Mouse (Mus musculus): ENCODE data around the gene Fhl3. TPM values are rescaled to one million over a fixed set of nuclear protein-coding genes. Genes with fewer than 3 reads are reported as not detected.

The Fhl3 gene
- polyA plus RNA-seq, 1 experiment from 2014 or later = 1.6 TPM

- H3K27ac ChIP-seq (replicated peaks) = no peak overlapping the region
- no peak for ATAC-seq (replicated peaks)
- no peak overlapping the region for H3K4me2 ChIP-seq (replicated peaks)
- 87% methylated on average over 8 of the region's 8 CpGs for WGBS
- H3K36me3 ChIP-seq = peaks cover 48% of the 10 kb centered on the region
- H3K4me3 ChIP-seq = no peak overlapping the region
- H3K9me3 ChIP-seq = no peaks in the 10 kb centered on the region
- no peaks in the 10 kb centered on the region for H3K4me1 ChIP-seq
- no peak overlapping the region for H3K9ac ChIP-seq (replicated peaks)
- H3K27me3 ChIP-seq = no peaks in the 10 kb centered on the region
Measured at GRCm38 (mm10) chr4:124685453-124685852, 15.0 kb upstream of the Fhl3 start.

- WGBS = 93% methylated on average over 8 of the region's 8 CpGs
- Histone ChIP-seq H3K9ac (replicated peaks) (no peak overlapping the region), H3K4me1 (0 out of 2 replicates have a peak, but pooled peaks cover 4% of the 10 kb centered on the region), H3K4me3 (no peak overlapping the region), H3K9me3 (no peaks in the 10 kb centered on the region), H3K27ac (replicated peaks) (no peak overlapping the region), H3K4me2 (replicated peaks) (no peak overlapping the region), H3K27me3 (no peaks in the 10 kb centered on the region), H3K36me3 (peaks cover 43% of the 10 kb centered on the region)
- ATAC-seq (replicated peaks) = no peak
Measured at GRCm38 (mm10) chr4:124685897-124686402, 14.6 kb upstream of the Fhl3 start.

GRCm38 (mm10) chr4:124691455-124691854, 9.0 kb upstream of the Fhl3 start:
- Histone ChIP-seq H3K4me2 (replicated peaks) (no peak overlapping the region), H3K27ac (replicated peaks) (no peak overlapping the region), H3K4me1 (peaks cover 28% of the 10 kb centered on the region), H3K4me3 (no peak overlapping the region), H3K36me3 (peaks cover 3% of the 10 kb centered on the region; the same call in 1 of the 2 replicates), H3K9ac (replicated peaks) (0 out of 2 replicates have a peak overlapping the region, but pooled peaks have one; percentile 10), H3K27me3 (peaks cover 6% of the 10 kb centered on the region), H3K9me3 (no peaks in the 10 kb centered on the region)
- ATAC-seq (replicated peaks) = no peak
- WGBS = 92% methylated on average over 8 of the region's 8 CpGs

DNA sequence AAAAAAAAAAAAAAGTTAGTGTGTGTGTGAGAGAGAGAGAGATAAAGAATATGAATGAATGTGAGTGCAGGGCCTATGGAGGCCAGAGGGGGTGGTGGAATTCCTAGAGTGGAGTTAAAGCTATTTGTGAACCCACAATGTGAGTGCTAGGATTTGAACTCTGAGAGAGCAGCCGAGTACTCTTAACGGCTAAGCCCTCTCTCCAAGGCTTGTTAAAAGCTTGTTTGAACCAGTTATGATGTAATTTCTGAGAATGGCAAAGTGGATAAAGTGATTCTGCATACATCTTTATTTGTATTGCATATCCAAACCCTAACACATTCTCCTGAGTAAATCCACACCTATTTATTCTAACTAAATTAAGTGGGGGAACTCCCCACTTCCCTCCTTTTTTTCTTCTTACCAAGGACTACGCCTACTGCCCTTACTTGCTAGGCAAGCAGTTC, 8.1 kb upstream of the Fhl3 start:
- H3K4me2 ChIP-seq (replicated peaks) = peak overlapping the region; percentile 61
- peaks cover 6% of the 10 kb centered on the region for H3K27me3 ChIP-seq
- ATAC-seq (replicated peaks) = no peak
- H3K4me3 ChIP-seq = peak overlapping the region; percentile 94
- peak overlapping the region; percentile 91 for H3K9ac ChIP-seq (replicated peaks)
- H3K27ac ChIP-seq (replicated peaks) = no peak overlapping the region
- peaks cover 3% of the 10 kb centered on the region; the same call in 1 of the 2 replicates for H3K36me3 ChIP-seq
- H3K4me1 ChIP-seq = peaks cover 28% of the 10 kb centered on the region
- 66% methylated on average over 3 of the region's 3 CpGs for WGBS
- no peaks in the 10 kb centered on the region for H3K9me3 ChIP-seq

GRCm38 (mm10) chr4:124693135-124693894, 7.2 kb upstream of the Fhl3 start, which contains the start of gene Utp11:
TSS of gene Utp11 (minus strand) at chr4:124693600.
- H3K9ac ChIP-seq (replicated peaks) = peak within 1 kb of the TSS; percentile 91
- peak; percentile 99 for ATAC-seq (replicated peaks)
- H3K27ac ChIP-seq (replicated peaks) = peak within 1 kb of the TSS; percentile 67
- peaks cover 3% of the 10 kb centered on the region; the same call in 1 of the 2 replicates for H3K36me3 ChIP-seq
- no peaks in the 10 kb centered on the region for H3K9me3 ChIP-seq
- peaks cover 28% of the 10 kb centered on the region for H3K4me1 ChIP-seq
- H3K4me3 ChIP-seq = peak within 1 kb of the TSS; percentile 94
- peak within 1 kb of the TSS; percentile 61 for H3K4me2 ChIP-seq (replicated peaks)
- H3K27me3 ChIP-seq = peaks cover 6% of the 10 kb centered on the region
- WGBS = under 1% methylated on average over 43 of the region's 43 CpGs

DNA sequence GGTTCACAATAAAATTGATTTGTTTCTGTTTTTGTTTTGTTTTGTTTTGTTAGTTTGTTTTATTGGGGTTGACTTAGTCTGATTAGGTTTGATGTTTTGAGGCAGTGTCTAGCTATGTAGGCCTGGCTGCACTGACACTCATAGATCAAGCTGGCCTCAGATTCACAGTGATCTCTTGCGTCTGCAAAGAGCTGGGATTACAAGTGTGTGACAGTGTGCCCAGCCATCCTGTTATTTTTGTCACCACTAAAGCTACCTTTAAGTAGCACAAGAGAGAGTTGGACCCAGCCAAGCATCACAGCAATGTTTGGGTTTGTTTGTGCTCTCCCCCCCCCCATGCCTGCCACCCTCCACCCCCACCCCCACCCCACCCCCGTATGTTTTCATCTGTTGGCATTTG, 5.9 kb upstream of the Fhl3 start:
- no peak for ATAC-seq (replicated peaks)
- Histone ChIP-seq H3K9me3 (no peaks in the 10 kb centered on the region), H3K4me2 (replicated peaks) (no peak overlapping the region), H3K27me3 (peaks cover 6% of the 10 kb centered on the region), H3K4me1 (peaks cover 28% of the 10 kb centered on the region), H3K9ac (replicated peaks) (no peak overlapping the region), H3K36me3 (peaks cover under 1% of the 10 kb centered on the region; the same call in 1 of the 2 replicates), H3K4me3 (no peak overlapping the region), H3K27ac (replicated peaks) (no peak overlapping the region)
- 86% methylated on average over 2 of the region's 2 CpGs for WGBS

DNA sequence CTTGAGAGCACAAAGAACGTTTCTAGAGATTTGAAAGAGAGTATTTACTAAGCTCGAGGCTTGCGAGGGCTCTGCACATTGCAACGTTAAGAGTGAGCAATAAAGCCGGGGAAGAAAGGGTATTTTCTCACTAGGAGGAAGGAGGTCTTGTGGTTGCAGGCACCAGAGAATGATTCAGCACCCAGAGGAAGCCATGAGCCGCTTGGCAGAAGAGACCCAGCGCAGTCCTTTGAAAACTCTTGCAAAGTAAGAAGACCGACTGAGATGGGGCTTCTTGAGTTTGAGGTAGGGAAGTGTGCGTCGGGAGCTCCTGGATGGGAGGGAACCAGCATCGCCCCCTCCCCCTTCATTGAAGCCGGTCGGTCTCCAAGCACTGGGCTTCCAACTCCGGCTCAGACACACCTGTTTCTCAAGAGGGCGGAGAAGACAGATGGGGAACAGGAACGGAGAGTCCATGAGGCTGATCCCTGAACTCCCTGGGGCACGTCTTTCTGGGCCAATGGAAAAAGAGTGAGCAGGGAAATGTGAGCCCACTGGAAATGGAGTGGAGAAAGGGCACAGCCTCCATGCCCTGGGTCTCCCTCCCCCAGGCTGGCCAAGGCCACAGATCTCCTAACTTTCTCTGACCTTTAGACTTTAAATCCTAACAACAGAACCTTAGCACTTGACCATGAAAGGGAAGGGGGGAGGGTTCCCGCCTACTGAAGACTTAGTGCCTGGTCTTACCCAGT, 4.5 kb upstream of the Fhl3 start:
- no peaks in the 10 kb centered on the region for H3K9me3 ChIP-seq
- H3K27ac ChIP-seq (replicated peaks) = no peak overlapping the region
- no peak overlapping the region for H3K9ac ChIP-seq (replicated peaks)
- no peak for ATAC-seq (replicated peaks)
- H3K36me3 ChIP-seq = no peaks in the 10 kb centered on the region
- peaks cover 6% of the 10 kb centered on the region for H3K27me3 ChIP-seq
- WGBS = 16% methylated on average over 18 of the region's 18 CpGs
- H3K4me2 ChIP-seq (replicated peaks) = no peak overlapping the region
- peaks cover 37% of the 10 kb centered on the region for H3K4me1 ChIP-seq
- H3K4me3 ChIP-seq = no peak overlapping the region

- Histone ChIP-seq H3K4me3 (peak overlapping the region; percentile 65; the same call in 1 of the 2 replicates), H3K9ac (replicated peaks) (no peak overlapping the region), H3K36me3 (no peaks in the 10 kb centered on the region), H3K4me2 (replicated peaks) (peak overlapping the region; percentile 98), H3K27ac (replicated peaks) (no peak overlapping the region), H3K27me3 (peaks cover 6% of the 10 kb centered on the region), H3K9me3 (no peaks in the 10 kb centered on the region), H3K4me1 (peaks cover 45% of the 10 kb centered on the region)
- ATAC-seq (replicated peaks) = no peak
- 11% methylated on average over 6 of the region's 6 CpGs for WGBS
Measured at GRCm38 (mm10) chr4:124699791-124700190, 710 bp upstream of the Fhl3 start.

DNA sequence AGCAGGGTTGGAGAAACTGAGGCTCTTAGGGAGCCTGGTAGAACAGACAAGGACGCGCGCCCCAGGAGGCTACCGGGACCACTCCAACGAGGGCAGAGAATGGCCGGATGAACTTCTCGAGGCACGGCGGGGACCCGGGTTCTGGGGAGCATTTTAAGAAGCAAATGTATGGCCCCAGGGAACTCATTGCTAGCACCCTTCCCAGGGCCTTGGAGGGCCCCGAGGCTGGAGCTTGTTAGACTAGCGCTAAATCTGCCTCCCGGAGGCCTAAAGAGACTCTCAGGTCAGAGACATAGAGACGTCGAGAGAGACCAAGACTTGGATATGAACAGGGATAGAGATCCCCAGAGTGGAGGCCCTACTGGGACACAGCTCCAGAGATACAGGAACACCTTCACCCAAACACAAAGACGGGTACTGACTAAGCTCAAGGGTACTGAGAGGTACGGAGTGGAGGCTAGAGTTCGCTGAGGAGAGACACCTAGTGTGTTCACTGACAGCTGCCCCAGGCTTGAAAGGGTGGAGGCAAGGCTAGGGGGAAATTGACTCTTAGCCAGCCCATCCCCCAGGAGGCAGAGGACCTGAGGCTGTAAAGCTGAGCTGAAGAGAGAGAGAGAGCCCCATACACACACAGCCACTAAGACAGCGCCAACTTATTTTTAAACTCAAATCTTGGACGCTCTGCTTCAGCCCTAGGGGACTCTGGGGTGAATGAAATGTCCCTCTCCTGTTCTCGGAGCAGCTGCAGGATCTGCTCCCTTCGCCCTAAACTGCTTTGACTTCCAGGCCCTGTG, 748 bp downstream of the Fhl3 start:
- Histone ChIP-seq H3K9ac (replicated peaks) (peak overlapping the region; percentile 56), H3K27ac (replicated peaks) (no peak overlapping the region; the same call in 1 of the 2 replicates), H3K4me2 (replicated peaks) (peak overlapping the region; percentile 98), H3K27me3 (peaks cover 2% of the 10 kb centered on the region), H3K36me3 (no peaks in the 10 kb centered on the region), H3K9me3 (no peaks in the 10 kb centered on the region), H3K4me1 (peaks cover 47% of the 10 kb centered on the region), H3K4me3 (peak overlapping the region; percentile 65)
- ATAC-seq (replicated peaks) = no peak; the same call in 1 of the 2 replicates
- WGBS = 4% methylated on average over 22 of the region's 22 CpGs

GRCm38 (mm10) chr4:124701916-124702315, 1.4 kb downstream of the Fhl3 start:
- Histone ChIP-seq H3K36me3 (no peaks in the 10 kb centered on the region), H3K27me3 (no peaks in the 10 kb centered on the region), H3K9me3 (no peaks in the 10 kb centered on the region), H3K4me3 (no peak overlapping the region), H3K4me1 (peaks cover 47% of the 10 kb centered on the region), H3K27ac (replicated peaks) (no peak overlapping the region), H3K4me2 (replicated peaks) (peak overlapping the region; percentile 98), H3K9ac (replicated peaks) (no peak overlapping the region)
- WGBS = 21% methylated on average over 4 of the region's 5 CpGs
- no peak for ATAC-seq (replicated peaks)

DNA sequence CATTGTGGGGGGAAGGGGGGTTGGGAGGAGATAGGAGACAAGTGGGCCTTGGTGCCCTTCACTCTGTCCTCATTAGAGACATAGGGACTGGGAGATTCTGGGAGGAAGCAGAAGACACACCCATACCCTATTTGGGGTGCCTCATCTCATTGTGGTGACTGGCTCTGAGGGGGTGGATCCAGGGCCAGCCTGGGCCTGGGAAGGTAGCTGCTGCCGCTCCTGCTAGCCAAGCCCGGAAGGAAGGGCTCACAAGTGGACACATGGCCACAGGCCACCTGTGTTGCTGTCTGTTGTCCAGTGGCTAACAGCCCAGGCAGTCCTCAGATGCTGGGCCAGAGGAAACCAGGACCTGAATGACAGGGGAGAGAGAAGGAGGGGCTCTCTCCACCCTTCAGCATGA, 2.9 kb downstream of the Fhl3 start:
- Histone ChIP-seq H3K4me1 (peaks cover 49% of the 10 kb centered on the region), H3K27ac (replicated peaks) (peak overlapping the region; percentile 29; the same call in 1 of the 2 replicates), H3K9ac (replicated peaks) (no peak overlapping the region), H3K9me3 (no peaks in the 10 kb centered on the region), H3K4me3 (no peak overlapping the region), H3K36me3 (no peaks in the 10 kb centered on the region), H3K27me3 (no peaks in the 10 kb centered on the region), H3K4me2 (replicated peaks) (no peak overlapping the region)
- no peak for ATAC-seq (replicated peaks)
- WGBS = 46% methylated on average over 2 of the region's 2 CpGs
